Mouse (Mus musculus): ENCODE results near the gene Umad1. TPM values are rescaled to one million over a fixed set of nuclear protein-coding genes. Genes with fewer than 3 reads are reported as not detected.

Umad1 gene
- polyA plus RNA-seq, 1 experiment from 2014 or later = 23.4 TPM

- 67% methylated on average over 6 of the region's 6 CpGs for WGBS
- Histone ChIP-seq H3K36me3 (no peaks in the 10 kb centered on the region), H3K9ac (no peak overlapping the region), H3K27ac (replicated peaks) (no peak overlapping the region), H3K9me3 (no peaks in the 10 kb centered on the region; the same call in 1 of the 2 replicates), H3K4me3 (no peak overlapping the region), H3K4me2 (no peak overlapping the region), H3K4me1 (peaks cover 13% of the 10 kb centered on the region), H3K27me3 (replicated peaks) (no peaks in the 10 kb centered on the region)
- ATAC-seq (ENCODE audit: extremely low read depth, insufficient number of reproducible peaks, low FRiP score, low TSS enrichment) = no peak
Measured at GRCm38 (mm10) chr6:8497234-8497867, 238.3 kb downstream of the Umad1 start.

- ATAC-seq (ENCODE audit: extremely low read depth, insufficient number of reproducible peaks, low FRiP score, low TSS enrichment) = no peak
- Histone ChIP-seq H3K36me3 (no peaks in the 10 kb centered on the region), H3K4me1 (peaks cover 13% of the 10 kb centered on the region), H3K27ac (replicated peaks) (no peak overlapping the region), H3K4me3 (no peak overlapping the region), H3K9ac (no peak overlapping the region), H3K27me3 (replicated peaks) (no peaks in the 10 kb centered on the region), H3K9me3 (no peaks in the 10 kb centered on the region; the same call in 1 of the 2 replicates), H3K4me2 (no peak overlapping the region)
- 59% methylated on average over 6 of the region's 6 CpGs for WGBS
Measured at GRCm38 (mm10) chr6:8497868-8498257, 238.8 kb downstream of the Umad1 start.

GRCm38 (mm10) chr6:8498961-8499360 lies 239.9 kb downstream of the Umad1 start:
- Histone ChIP-seq H3K27me3 (replicated peaks) (no peaks in the 10 kb centered on the region), H3K36me3 (no peaks in the 10 kb centered on the region), H3K4me1 (peaks cover 13% of the 10 kb centered on the region), H3K4me2 (no peak overlapping the region), H3K9ac (no peak overlapping the region), H3K9me3 (no peaks in the 10 kb centered on the region; the same call in 1 of the 2 replicates), H3K4me3 (no peak overlapping the region), H3K27ac (replicated peaks) (no peak overlapping the region)
- ATAC-seq (ENCODE audit: extremely low read depth, insufficient number of reproducible peaks, low FRiP score, low TSS enrichment) = no peak
- WGBS = 86% methylated on average over 3 of the region's 3 CpGs

GRCm38 (mm10) chr6:8503953-8504352 lies 244.9 kb downstream of the Umad1 start:
- Histone ChIP-seq H3K9me3 (no peaks in the 10 kb centered on the region; the same call in 1 of the 2 replicates), H3K9ac (no peak overlapping the region), H3K27ac (replicated peaks) (no peak overlapping the region), H3K4me1 (peaks cover 4% of the 10 kb centered on the region), H3K36me3 (no peaks in the 10 kb centered on the region), H3K4me2 (no peak overlapping the region), H3K27me3 (replicated peaks) (no peaks in the 10 kb centered on the region), H3K4me3 (no peak overlapping the region)
- ATAC-seq (ENCODE audit: extremely low read depth, insufficient number of reproducible peaks, low FRiP score, low TSS enrichment) = no peak
- WGBS = 12% methylated on average over 3 of the region's 3 CpGs

GRCm38 (mm10) chr6:8504521-8505228 lies 245.6 kb downstream of the Umad1 start:
- no peak overlapping the region for H3K4me3 ChIP-seq
- H3K9me3 ChIP-seq = no peaks in the 10 kb centered on the region; the same call in 1 of the 2 replicates
- H3K4me1 ChIP-seq = peaks cover 4% of the 10 kb centered on the region
- H3K27ac ChIP-seq (replicated peaks) = no peak overlapping the region
- ATAC-seq (ENCODE audit: extremely low read depth, insufficient number of reproducible peaks, low FRiP score, low TSS enrichment) = no peak
- WGBS = 78% methylated on average over 6 of the region's 6 CpGs
- H3K36me3 ChIP-seq = no peaks in the 10 kb centered on the region
- H3K4me2 ChIP-seq = no peak overlapping the region
- H3K9ac ChIP-seq = no peak overlapping the region
- H3K27me3 ChIP-seq (replicated peaks) = no peaks in the 10 kb centered on the region

- Histone ChIP-seq H3K4me1 (peaks cover 16% of the 10 kb centered on the region), H3K4me3 (no peak overlapping the region), H3K27ac (replicated peaks) (no peak overlapping the region), H3K9me3 (no peaks in the 10 kb centered on the region), H3K4me2 (no peak overlapping the region), H3K27me3 (replicated peaks) (no peaks in the 10 kb centered on the region), H3K9ac (no peak overlapping the region), H3K36me3 (no peaks in the 10 kb centered on the region)
- no peak for ATAC-seq (ENCODE audit: extremely low read depth, insufficient number of reproducible peaks, low FRiP score, low TSS enrichment)
Measured at GRCm38 (mm10) chr6:8506631-8507030, 247.5 kb downstream of the Umad1 start.

Other genes with a start within 250 kb of the Umad1 start
- gene Col28a1, start 66.7 kb upstream of the Umad1 start, polyA plus RNA-seq (2015; fragmentation: Nextera tagmentation; extraction: Ambion mirVana) = 0.06 and 0.19 TPM in 2 replicates
- 15.8 and 16.5 TPM in 2 replicates for gene Mios, start 50.1 kb upstream of the Umad1 start, polyA plus RNA-seq (2015; fragmentation: Nextera tagmentation; extraction: Ambion mirVana)
- gene Rpa3, start 115 bp upstream of the Umad1 start, polyA plus RNA-seq (2015; fragmentation: Nextera tagmentation; extraction: Ambion mirVana) = 105 and 112 TPM in 2 replicates
- 8.1 and 8.4 TPM in 2 replicates for gene Gm45062, start 162 bp downstream of the Umad1 start, polyA plus RNA-seq (2015; fragmentation: Nextera tagmentation; extraction: Ambion mirVana)

Data from heart, embryonic 13.5 days (tissue).